Mouse (Mus musculus) forebrain, embryonic 11.5 days (tissue): ENCODE measurements around the gene Klf15. TPM values are rescaled to one million over a fixed set of nuclear protein-coding genes. Genes with fewer than 3 reads are reported as not detected.
A peak's percentile ranks its signal among the peaks of the same experiment; 100 is the strongest.

Experiments
- ATAC-seq: fragments of 200-750 bp; cut with Nextera tagmentation; replicated peaks from 2 replicates; pipeline ENCODE4 v1.8.0; 2017; ENCODE audit warnings: moderate TSS enrichment; ENCODE audit not compliant: low FRiP score
- DNase-seq: peaks from one replicate; pipeline ENCODE4 v3.0.0-alpha.2; 2017; ENCODE audit warnings: low spot score
- H3K27ac ChIP-seq: fragments of 300-500 bp; sonication (generic); 2 replicates; pipeline ENCODE4 v1.5.1; 2014; ENCODE audit warnings: low read depth, low read length
- H3K27me3 ChIP-seq: fragments of 300-500 bp; sonication (generic); 2 replicates; pipeline ENCODE4 v1.6.1; 2014; ENCODE audit warnings: mild to moderate bottlenecking, low read length, mixed read lengths; ENCODE audit not compliant: control insufficient read depth, insufficient read depth
- H3K36me3 ChIP-seq: fragments of 300-500 bp; sonication (generic); 2 replicates; pipeline ENCODE4 v1.6.1; 2014; ENCODE audit warnings: mild to moderate bottlenecking, low read length, moderate library complexity, mixed read lengths; ENCODE audit not compliant: control insufficient read depth, insufficient read depth
- H3K4me1 ChIP-seq: fragments of 300-500 bp; sonication (generic); replicated peaks from 2 replicates; pipeline ENCODE4 v1.6.1; 2014; ENCODE audit warnings: low read length, mixed read lengths; ENCODE audit not compliant: control insufficient read depth, insufficient read depth
- H3K4me2 ChIP-seq: fragments of 300-500 bp; sonication (generic); 2 replicates; pipeline ENCODE4 v1.6.1; 2014; ENCODE audit warnings: low read depth, mild to moderate bottlenecking, low read length, moderate library complexity, mixed read lengths; ENCODE audit not compliant: severe bottlenecking
- H3K4me3 ChIP-seq: fragments of 300-500 bp; sonication (generic); 2 replicates; pipeline ENCODE4 v1.5.1; 2014; ENCODE audit warnings: low read depth, low read length
- H3K9ac ChIP-seq: fragments of 300-500 bp; sonication (generic); 2 replicates; pipeline ENCODE4 v1.6.1; 2014; ENCODE audit warnings: low read length
- H3K9me3 ChIP-seq: fragments of 300-500 bp; sonication (generic); 2 replicates; pipeline ENCODE4 v1.6.1; 2016; ENCODE audit warnings: low read length, mixed read lengths; ENCODE audit not compliant: control insufficient read depth
- WGBS: fragments of 180-500 bp; shearing (Covaris S2); extraction: QIAGEN DNeasy Blood & Tissue Kit; methylation state at CpG from one replicate; pipeline ENCODE4 v1.1.7; 2014; 5-methylcytosine and 5-hydroxymethylcytosine counted together
- polyA plus RNA-seq: library from polyadenylated mRNA; unstranded; fragments of >200 nt; fragmentation: Nextera tagmentation; extraction: Ambion mirVana; gene quantifications from 2 replicates; pipeline ENCODE4 v1.2.1, GENCODE M21; 2014

Klf15 gene
- polyA plus RNA-seq, 1 experiment from 2014 or later = 3.0 TPM

DNA sequence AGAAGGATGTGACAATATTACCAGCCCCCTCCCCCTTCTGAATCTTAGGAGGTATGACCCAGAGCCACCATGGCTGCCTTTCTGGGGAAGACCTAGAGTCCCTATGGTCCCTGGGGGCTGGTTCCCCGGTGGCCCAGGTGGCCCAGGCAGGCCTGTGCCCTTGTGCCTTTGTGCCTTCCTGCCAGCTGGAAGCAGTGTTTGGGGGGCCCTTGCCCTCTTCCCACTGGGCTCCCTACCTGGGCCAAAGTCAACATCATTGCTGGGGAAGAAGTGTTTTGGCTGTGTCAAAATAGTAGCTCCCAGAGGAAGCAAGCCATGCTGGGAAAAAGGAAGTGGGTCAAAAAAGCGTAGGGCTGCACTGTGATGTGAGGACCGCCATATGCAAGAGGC is 12.0 kb downstream of the Klf15 start:
- no peak overlapping the region for H3K9ac ChIP-seq
- 89% methylated on average over 3 of the region's 3 CpGs for WGBS
- no peaks in the 10 kb centered on the region for H3K27me3 ChIP-seq
- no peak for ATAC-seq
- no peak overlapping the region for H3K4me2 ChIP-seq
- H3K36me3 ChIP-seq = no peaks in the 10 kb centered on the region
- peak; percentile 41 for DNase-seq
- no peak overlapping the region for H3K4me3 ChIP-seq
- H3K27ac ChIP-seq = no peak overlapping the region
- no peaks in the 10 kb centered on the region for H3K9me3 ChIP-seq
- no peaks in the 10 kb centered on the region; the same call in 1 of the 2 replicates for H3K4me1 ChIP-seq

DNA sequence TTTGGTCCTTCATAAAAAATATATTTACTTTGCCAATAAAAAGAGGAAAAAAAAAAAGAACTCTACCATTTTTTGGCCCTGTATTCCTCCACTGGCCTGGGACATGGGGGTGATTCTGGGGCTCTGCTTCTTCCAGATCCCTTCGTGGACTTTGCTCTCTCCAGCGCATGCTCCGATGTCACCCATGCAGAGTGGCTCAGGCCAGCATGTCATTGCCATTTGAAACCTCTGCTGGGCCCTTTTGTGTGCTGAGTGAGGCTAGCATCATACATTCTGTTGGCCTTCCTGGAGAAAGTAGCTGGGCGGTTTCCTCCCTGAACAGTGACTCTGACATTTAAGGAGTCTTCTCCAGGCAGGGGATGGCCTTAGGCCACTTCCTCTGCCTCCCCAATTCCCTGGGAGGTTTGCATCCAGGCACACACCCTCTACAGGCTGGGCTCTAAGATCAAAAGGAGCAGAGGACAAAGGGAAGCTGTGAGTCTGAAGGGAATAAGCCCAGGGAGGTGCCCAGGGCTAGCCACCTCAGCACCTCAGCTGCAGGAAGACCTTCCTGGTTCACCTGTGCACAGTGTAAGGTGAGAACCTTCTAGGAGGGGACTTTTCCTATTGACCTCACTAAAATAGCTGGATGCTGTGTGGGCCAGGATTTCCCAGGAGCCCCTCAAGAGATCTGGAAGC is 12.9 kb downstream of the Klf15 start:
- Histone ChIP-seq H3K4me1 (no peaks in the 10 kb centered on the region; the same call in 1 of the 2 replicates), H3K9ac (no peak overlapping the region), H3K27me3 (no peaks in the 10 kb centered on the region), H3K4me3 (no peak overlapping the region), H3K4me2 (no peak overlapping the region), H3K36me3 (no peaks in the 10 kb centered on the region), H3K27ac (no peak overlapping the region), H3K9me3 (no peaks in the 10 kb centered on the region)
- ATAC-seq = no peak
- peak; percentile 40 for DNase-seq
- 79% methylated on average over 4 of the region's 4 CpGs for WGBS

DNA sequence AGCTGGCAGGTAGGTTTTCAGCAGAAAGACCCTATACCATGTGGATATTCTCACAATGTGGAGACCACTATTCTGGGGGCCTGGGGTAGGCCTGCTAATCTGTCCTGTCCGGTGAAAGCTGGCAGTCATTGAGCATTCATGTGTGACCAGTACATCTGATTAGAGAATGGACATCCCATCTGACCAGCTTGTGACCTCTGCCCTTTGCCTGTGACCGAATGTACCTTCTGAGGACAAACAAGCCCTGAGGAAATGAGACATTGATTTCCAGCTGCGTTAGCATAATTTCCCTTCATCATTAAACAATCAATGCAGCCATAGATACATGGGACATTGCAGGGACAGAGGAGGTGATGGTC is 13.5 kb downstream of the Klf15 start:
- 71% methylated on average over 3 of the region's 3 CpGs for WGBS
- H3K4me3 ChIP-seq = no peak overlapping the region
- H3K9me3 ChIP-seq = no peaks in the 10 kb centered on the region
- no peak overlapping the region for H3K4me2 ChIP-seq
- DNase-seq (peak; percentile 42), ATAC-seq (no peak)
- no peaks in the 10 kb centered on the region for H3K27me3 ChIP-seq
- no peaks in the 10 kb centered on the region for H3K36me3 ChIP-seq
- no peak overlapping the region for H3K27ac ChIP-seq
- H3K4me1 ChIP-seq = no peaks in the 10 kb centered on the region; the same call in 1 of the 2 replicates
- H3K9ac ChIP-seq = no peak overlapping the region

- Histone ChIP-seq H3K9ac (no peak overlapping the region), H3K36me3 (no peaks in the 10 kb centered on the region), H3K27ac (no peak overlapping the region), H3K27me3 (no peaks in the 10 kb centered on the region), H3K4me3 (no peak overlapping the region), H3K9me3 (no peaks in the 10 kb centered on the region), H3K4me1 (no peaks in the 10 kb centered on the region), H3K4me2 (no peak overlapping the region)
- DNase-seq = peak; percentile 39
- no peak for ATAC-seq
- 80% methylated on average over 14 of the region's 14 CpGs for WGBS
Observed at GRCm38 (mm10) chr6:90476941-90477518, 14.7 kb downstream of the Klf15 start.

DNA sequence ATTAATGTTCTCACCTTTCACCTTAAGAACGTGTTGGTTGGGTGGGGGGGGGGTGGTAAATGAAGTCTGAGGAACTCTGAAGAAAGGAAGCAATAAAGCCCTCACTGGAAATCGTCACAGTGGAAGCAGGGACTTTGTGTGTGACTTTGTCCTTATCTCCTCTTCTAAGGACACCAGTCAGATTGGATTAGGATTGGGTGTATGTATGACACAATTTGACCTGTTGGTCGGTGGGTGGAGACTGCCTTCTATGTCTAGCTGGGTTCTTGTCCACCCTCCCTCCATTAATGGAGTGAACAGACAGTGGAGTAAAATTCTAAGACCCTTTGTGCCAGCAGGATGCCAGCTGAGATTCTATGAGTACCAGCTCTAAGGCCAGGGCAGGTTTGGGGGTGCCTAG is 21.9 kb downstream of the Klf15 start:
- ATAC-seq (no peak), DNase-seq (no peak)
- H3K36me3 ChIP-seq = no peaks in the 10 kb centered on the region
- 81% methylated on average over 3 of the region's 3 CpGs for WGBS
- H3K9me3 ChIP-seq = no peaks in the 10 kb centered on the region
- H3K27ac ChIP-seq = no peak overlapping the region
- no peaks in the 10 kb centered on the region for H3K4me1 ChIP-seq
- H3K27me3 ChIP-seq = no peaks in the 10 kb centered on the region
- no peak overlapping the region for H3K9ac ChIP-seq
- H3K4me3 ChIP-seq = no peak overlapping the region
- no peak overlapping the region for H3K4me2 ChIP-seq

DNA sequence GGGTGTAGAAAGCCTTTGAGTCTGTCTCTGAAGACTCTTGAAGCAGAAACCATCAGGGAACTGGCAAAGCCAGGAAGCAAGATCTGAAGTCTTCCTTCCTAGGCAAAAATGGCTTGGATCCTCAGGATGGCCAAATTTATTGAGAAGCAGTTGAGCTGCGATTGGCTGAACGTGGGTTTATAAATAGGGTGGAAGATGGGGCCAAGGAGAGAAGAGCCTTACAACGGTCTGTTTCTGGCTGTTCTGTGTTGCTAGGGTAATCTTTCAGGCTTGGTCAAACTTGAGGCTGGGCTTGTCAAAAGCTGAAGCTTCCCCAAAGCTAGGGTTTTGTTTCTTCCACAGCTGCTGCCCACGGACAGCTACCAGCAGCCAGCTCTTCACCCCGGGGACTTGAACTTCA is 22.5 kb downstream of the Klf15 start:
- 85% methylated on average over 5 of the region's 5 CpGs for WGBS
- DNase-seq = no peak
- no peak overlapping the region for H3K4me3 ChIP-seq

GRCm38 (mm10) chr6:90486176-90486921 is 24.0 kb downstream of the Klf15 start, which contains the start of gene Aldh1l1:
Aldh1l1 (plus strand) TSS chr6:90486427.
- no peak within 1 kb of the TSS for H3K9ac ChIP-seq
- no peak within 1 kb of the TSS for H3K27ac ChIP-seq
- ATAC-seq = no peak
- H3K4me1 ChIP-seq = no peaks in the 10 kb centered on the region
- no peaks in the 10 kb centered on the region for H3K9me3 ChIP-seq
- no peak within 1 kb of the TSS for H3K4me3 ChIP-seq
- H3K27me3 ChIP-seq = no peaks in the 10 kb centered on the region
- H3K4me2 ChIP-seq = no peak within 1 kb of the TSS
- no peaks in the 10 kb centered on the region for H3K36me3 ChIP-seq
- 87% methylated on average over 12 of the region's 12 CpGs for WGBS
- no peak for DNase-seq

More for the DNA sequence above, 22.5 kb downstream of the Klf15 start:
- Histone ChIP-seq H3K36me3 (no peaks in the 10 kb centered on the region), H3K9ac (no peak overlapping the region), H3K4me2 (no peak overlapping the region), H3K9me3 (no peaks in the 10 kb centered on the region), H3K27me3 (no peaks in the 10 kb centered on the region), H3K27ac (no peak overlapping the region), H3K4me1 (no peaks in the 10 kb centered on the region)
- ATAC-seq = no peak

DNA sequence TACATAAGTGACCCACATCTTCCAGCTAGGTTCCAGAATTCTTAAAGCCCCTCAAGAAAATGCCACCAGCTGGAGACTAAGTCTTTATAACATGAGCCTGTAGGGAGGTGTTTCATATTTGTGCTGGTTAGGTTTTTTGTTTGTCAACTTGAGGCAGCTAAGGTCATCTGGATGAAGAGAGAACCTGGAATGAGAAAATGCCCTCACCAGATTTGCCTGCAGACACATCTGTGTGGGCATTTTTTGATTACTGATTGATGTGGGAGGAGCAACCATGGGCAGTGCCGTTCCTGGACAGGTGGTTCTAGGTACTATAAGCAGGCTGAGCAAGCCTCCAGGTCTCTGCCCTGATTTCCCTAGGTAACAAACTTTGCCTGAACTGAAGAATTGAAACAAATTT is 25.2 kb downstream of the Klf15 start:
- Histone ChIP-seq H3K36me3 (no peaks in the 10 kb centered on the region), H3K9me3 (no peaks in the 10 kb centered on the region), H3K27me3 (no peaks in the 10 kb centered on the region), H3K27ac (no peak overlapping the region), H3K4me2 (no peak overlapping the region), H3K4me1 (no peaks in the 10 kb centered on the region), H3K9ac (no peak overlapping the region), H3K4me3 (no peak overlapping the region)
- ATAC-seq = no peak
- DNase-seq = no peak
- WGBS = 97% methylated on average over 1 of the region's 1 CpGs
